Mouse (Mus musculus): ENCODE data around the gene Tgfb2. TPM values are rescaled to one million over a fixed set of nuclear protein-coding genes. Genes with fewer than 3 reads are reported as not detected.
A peak's percentile ranks its signal among the peaks of the same experiment; 100 is the strongest.

Tgfb2 gene
- polyA plus RNA-seq, 1 experiment from 2014 or later: 50.0 TPM

- H3K4me3 ChIP-seq (ENCODE audit: control insufficient read depth in 1 of 2, insufficient read depth in 1 of 2, low read depth in 1 of 2, low read length in 2 of 2): no peak overlapping the region
- H3K27me3 ChIP-seq (ENCODE audit: control insufficient read depth, insufficient read depth, low read length): no peaks in the 10 kb centered on the region
- no peaks in the 10 kb centered on the region for H3K9me3 ChIP-seq (ENCODE audit: control insufficient read depth, low read length)
- H3K4me2 ChIP-seq (ENCODE audit: low read length): no peak overlapping the region
- ATAC-seq (ENCODE audit: insufficient number of reproducible peaks, insufficient read depth, low FRiP score, low read depth): no peak
- H3K36me3 ChIP-seq (ENCODE audit: control insufficient read depth, insufficient read depth, low read length): no peaks in the 10 kb centered on the region
- no peak overlapping the region for H3K9ac ChIP-seq (ENCODE audit: low read length)
- peak overlapping the region in 1 of 2 experiments; percentile 36; a peak in 2 of 4 replicates for H3K27ac ChIP-seq (replicated peaks in 1 of 2; ENCODE audit: control insufficient read depth in 1 of 2, insufficient read depth in 1 of 2, low read depth in 2 of 2, low read length in 2 of 2)
- WGBS: 43% methylated on average over 2 of the region's 2 CpGs
- H3K4me1 ChIP-seq (ENCODE audit: control insufficient read depth in 2 of 2, insufficient read depth in 2 of 2, low read length in 2 of 2): peaks cover 7 to 36% of the 10 kb centered on the region in 2 experiments
These were observed 124.7 kb downstream of the Tgfb2 start for GRCm38 (mm10) chr1:186581114-186581513.

- ATAC-seq (ENCODE audit: insufficient number of reproducible peaks, insufficient read depth, low FRiP score, low read depth): no peak
These were observed 128.5 kb downstream of the Tgfb2 start for GRCm38 (mm10) chr1:186577302-186577701.

GRCm38 (mm10) chr1:186575629-186576028 lies 130.2 kb downstream of the Tgfb2 start:
- WGBS: 67% methylated on average over 9 of the region's 9 CpGs
- Histone ChIP-seq H3K27ac (replicated peaks in 1 of 2; ENCODE audit: control insufficient read depth in 1 of 2, insufficient read depth in 1 of 2, low read depth in 2 of 2, low read length in 2 of 2) (no peak overlapping the region), H3K27me3 (ENCODE audit: control insufficient read depth, insufficient read depth, low read length) (no peaks in the 10 kb centered on the region), H3K4me1 (ENCODE audit: control insufficient read depth in 2 of 2, insufficient read depth in 2 of 2, low read length in 2 of 2) (peaks cover 5 to 10% of the 10 kb centered on the region in 2 experiments; a peak in 3 of 4 replicates), H3K9me3 (ENCODE audit: control insufficient read depth, low read length) (no peaks in the 10 kb centered on the region), H3K9ac (ENCODE audit: low read length) (no peak overlapping the region), H3K4me2 (ENCODE audit: low read length) (no peak overlapping the region), H3K4me3 (ENCODE audit: control insufficient read depth in 1 of 2, insufficient read depth in 1 of 2, low read depth in 1 of 2, low read length in 2 of 2) (no peak overlapping the region), H3K36me3 (ENCODE audit: control insufficient read depth, insufficient read depth, low read length) (no peaks in the 10 kb centered on the region)
- no peak for ATAC-seq (ENCODE audit: insufficient number of reproducible peaks, insufficient read depth, low FRiP score, low read depth)

More at GRCm38 (mm10) chr1:186577302-186577701, 128.5 kb downstream of the Tgfb2 start:
- no peaks in the 10 kb centered on the region for H3K27me3 ChIP-seq (ENCODE audit: control insufficient read depth, insufficient read depth, low read length)
- no peak overlapping the region for H3K27ac ChIP-seq (replicated peaks in 1 of 2; ENCODE audit: control insufficient read depth in 1 of 2, insufficient read depth in 1 of 2, low read depth in 2 of 2, low read length in 2 of 2)
- no peaks in the 10 kb centered on the region for H3K36me3 ChIP-seq (ENCODE audit: control insufficient read depth, insufficient read depth, low read length)
- H3K4me3 ChIP-seq (ENCODE audit: control insufficient read depth in 1 of 2, insufficient read depth in 1 of 2, low read depth in 1 of 2, low read length in 2 of 2): no peak overlapping the region
- WGBS: 29% methylated on average over 5 of the region's 5 CpGs
- no peak overlapping the region for H3K9ac ChIP-seq (ENCODE audit: low read length)
- H3K9me3 ChIP-seq (ENCODE audit: control insufficient read depth, low read length): no peaks in the 10 kb centered on the region
- no peak overlapping the region for H3K4me2 ChIP-seq (ENCODE audit: low read length)
- H3K4me1 ChIP-seq (ENCODE audit: control insufficient read depth in 2 of 2, insufficient read depth in 2 of 2, low read length in 2 of 2): peaks cover 5 to 21% of the 10 kb centered on the region in 2 experiments; a peak in 3 of 4 replicates

GRCm38 (mm10) chr1:186575074-186575473 lies 130.7 kb downstream of the Tgfb2 start:
- Histone ChIP-seq H3K27me3 (ENCODE audit: control insufficient read depth, insufficient read depth, low read length) (no peaks in the 10 kb centered on the region), H3K9ac (ENCODE audit: low read length) (no peak overlapping the region), H3K36me3 (ENCODE audit: control insufficient read depth, insufficient read depth, low read length) (no peaks in the 10 kb centered on the region), H3K4me2 (ENCODE audit: low read length) (no peak overlapping the region), H3K4me3 (ENCODE audit: control insufficient read depth in 1 of 2, insufficient read depth in 1 of 2, low read depth in 1 of 2, low read length in 2 of 2) (no peak overlapping the region), H3K9me3 (ENCODE audit: control insufficient read depth, low read length) (no peaks in the 10 kb centered on the region), H3K27ac (replicated peaks in 1 of 2; ENCODE audit: control insufficient read depth in 1 of 2, insufficient read depth in 1 of 2, low read depth in 2 of 2, low read length in 2 of 2) (no peak overlapping the region), H3K4me1 (ENCODE audit: control insufficient read depth in 2 of 2, insufficient read depth in 2 of 2, low read length in 2 of 2) (peaks cover 5 to 10% of the 10 kb centered on the region in 2 experiments; a peak in 3 of 4 replicates)
- WGBS: 77% methylated on average over 7 of the region's 7 CpGs
- ATAC-seq (ENCODE audit: insufficient number of reproducible peaks, insufficient read depth, low FRiP score, low read depth): no peak

Other genes starting within 250 kb of the Tgfb2 start
- 29.8 and 32.6 TPM in 2 replicates for gene Rrp15, start 43.4 kb upstream of the Tgfb2 start, polyA plus RNA-seq (2014; fragmentation: Nextera tagmentation; extraction: Ambion mirVana)